Mouse (Mus musculus): ENCODE data around the gene Fancc.
"Not testable (repeated sequence)": the region's sequence is repeated elsewhere in the genome, so short reads cannot be mapped to it uniquely, and the experiment has no call there.

Gene Fancc

DNA sequence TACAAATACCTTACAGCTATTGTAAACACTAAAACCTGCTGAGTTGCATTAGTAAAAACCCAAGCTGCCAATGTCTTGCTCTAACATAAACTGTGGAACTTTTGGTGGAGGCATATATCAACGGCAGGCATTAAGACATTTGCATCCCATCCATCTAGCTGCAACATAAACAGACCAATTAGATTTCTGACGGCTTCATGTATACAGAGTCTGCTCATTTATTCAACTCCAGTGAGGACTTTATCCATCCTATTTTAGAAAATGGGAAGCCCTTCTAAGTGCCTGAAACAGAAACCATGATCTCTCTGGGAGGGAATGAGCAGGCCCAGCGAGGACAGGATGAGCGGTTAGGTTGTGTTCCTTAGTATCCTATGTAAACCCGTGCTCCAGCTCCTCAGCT lies 18.5 kb upstream of the Fancc start:
- DNase-seq (ENCODE audit: extremely low spot score), result no peak

DNA sequence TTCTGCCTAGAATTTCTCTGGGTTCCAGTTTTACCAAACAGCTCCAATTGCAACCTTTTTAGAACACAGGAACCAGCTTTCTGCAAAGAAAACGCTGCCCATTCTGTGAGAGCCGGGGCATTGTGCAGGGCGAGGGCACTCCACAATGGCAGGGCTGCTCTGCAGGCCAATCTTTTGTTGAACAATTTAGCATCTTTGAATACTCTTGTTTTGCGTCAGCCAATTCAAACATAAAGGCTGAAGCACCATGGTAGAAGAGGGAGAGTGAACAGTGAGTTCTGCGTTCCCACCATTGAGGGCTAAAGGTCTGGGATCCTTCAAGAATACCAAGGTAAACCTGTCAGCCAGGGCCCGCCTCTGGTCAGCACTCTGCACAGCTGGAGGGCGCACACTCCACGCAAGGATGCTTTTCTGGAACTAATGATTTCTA lies 17.9 kb upstream of the Fancc start:
- no peak for DNase-seq (ENCODE audit: extremely low spot score)

DNA sequence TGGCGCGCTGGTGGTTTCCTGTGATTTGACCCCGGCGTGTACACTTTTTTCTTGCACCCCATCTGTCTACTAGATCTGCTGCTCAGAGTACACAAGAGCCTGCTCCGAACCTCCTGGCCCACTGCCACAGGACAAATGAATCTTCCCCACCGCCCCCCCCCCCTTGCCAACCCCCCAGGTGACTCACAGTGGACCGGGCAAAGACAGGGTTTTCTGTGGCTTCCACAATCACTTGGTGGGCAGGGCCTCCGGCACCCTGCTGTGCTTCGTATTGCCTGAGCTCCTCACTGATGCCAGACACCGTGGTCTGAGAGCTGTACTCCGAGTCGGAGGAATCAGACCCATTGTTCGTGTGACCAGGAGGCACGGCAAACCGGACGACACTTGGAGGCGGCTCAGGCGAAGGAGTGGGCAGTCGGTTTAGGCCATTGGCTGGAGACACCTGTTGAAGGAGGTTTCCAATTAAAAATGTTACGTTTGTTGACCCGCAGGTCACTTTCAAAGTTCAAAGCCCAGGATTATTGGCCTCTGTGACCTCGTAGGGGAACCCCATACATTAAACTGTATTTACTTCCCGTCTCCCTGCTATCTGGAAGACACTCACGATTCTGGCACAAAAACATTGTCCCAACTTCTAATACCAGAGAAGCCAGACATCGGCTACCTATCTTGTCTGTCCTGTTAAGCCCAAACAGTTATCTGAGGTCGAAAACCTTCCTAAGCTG lies 16.5 kb upstream of the Fancc start:
- no peak for DNase-seq (ENCODE audit: extremely low spot score)

DNA sequence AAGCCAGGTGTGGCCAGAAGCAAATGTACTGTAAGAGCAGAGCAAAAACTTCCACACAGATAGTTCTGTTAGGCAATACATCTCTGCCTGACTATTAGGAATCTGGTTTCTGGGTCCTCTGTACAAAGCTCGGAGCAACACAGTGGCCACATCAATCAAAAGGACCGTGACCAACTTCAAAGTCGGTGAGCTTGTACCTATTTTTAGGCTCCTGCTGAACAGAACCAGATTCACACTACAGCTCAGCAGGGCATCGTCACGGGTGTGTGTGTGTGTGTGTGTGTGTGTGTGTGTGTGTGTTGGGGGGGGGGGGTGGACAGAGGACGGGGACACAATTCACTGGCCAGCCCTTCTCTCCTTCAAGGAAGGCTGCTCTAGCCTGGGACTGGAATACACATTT lies 15.3 kb upstream of the Fancc start:
- no peak for DNase-seq (ENCODE audit: extremely low spot score)

DNA sequence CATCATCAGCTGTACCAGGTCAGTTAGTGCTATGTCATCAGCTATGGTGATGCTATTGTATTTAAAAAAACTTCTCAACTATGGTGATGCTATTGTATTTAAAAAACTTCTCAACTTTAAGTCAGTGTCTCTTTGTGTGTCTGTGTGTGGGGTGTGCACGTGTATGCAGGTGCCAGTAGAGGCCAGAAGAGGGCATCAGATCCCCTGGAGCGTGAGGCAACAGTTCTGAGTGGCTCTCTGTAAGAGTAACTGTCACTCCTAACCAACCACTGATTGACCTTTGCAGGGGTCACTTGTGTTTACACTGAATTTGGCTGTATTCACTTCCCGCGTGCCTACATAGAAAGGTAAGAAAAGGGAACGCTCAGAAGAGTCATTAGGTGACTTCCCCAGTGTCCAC lies 10.7 kb upstream of the Fancc start:
- DNase-seq (ENCODE audit: extremely low spot score), result no peak

DNA sequence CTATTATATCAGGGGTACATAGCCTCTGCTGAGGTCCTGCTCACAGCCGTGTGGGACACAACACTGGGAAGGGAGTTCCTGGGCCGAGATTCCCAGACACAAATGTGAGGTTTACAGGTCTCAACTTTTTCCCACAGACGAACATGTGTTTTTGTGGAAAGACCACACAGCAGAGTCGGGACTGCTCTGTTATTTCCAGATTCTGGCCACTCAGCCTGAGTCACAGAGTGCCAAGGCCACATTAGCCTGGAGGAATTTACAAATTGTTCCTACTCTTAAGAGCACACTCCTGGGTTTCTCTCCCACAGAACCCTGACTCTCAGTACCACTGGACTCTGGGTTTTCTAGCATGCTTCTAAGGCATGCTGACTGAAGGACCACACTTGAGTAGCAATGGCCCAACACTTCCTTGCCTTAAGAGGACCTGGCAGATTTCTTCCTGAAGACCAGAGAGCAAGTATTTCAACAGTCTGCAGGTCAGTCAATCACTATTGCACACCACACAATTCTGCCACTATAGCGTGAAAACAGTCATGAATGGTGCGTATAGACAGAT lies 10.0 kb upstream of the Fancc start:
- no peak for DNase-seq (ENCODE audit: extremely low spot score)

DNA sequence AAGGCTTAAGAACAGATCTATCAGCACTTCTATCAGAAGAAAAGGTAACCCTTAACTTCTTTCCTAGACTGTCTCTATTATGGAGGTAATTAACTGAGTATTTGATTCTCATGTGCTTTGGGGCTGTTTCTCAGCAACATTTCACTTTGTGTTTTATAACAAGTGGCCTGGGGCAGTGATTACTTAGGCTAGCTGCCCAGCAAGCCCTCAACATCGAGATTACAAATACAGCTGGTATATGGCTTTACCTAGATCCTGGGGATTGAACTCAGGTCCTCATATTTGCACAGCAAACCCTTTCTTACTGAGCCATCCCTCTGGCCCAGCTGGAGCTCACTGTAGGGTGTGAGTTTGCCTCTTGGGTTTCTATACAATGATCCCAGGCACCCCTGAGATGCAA lies 9.3 kb upstream of the Fancc start:
- DNase-seq (ENCODE audit: extremely low spot score), result no peak

DNA sequence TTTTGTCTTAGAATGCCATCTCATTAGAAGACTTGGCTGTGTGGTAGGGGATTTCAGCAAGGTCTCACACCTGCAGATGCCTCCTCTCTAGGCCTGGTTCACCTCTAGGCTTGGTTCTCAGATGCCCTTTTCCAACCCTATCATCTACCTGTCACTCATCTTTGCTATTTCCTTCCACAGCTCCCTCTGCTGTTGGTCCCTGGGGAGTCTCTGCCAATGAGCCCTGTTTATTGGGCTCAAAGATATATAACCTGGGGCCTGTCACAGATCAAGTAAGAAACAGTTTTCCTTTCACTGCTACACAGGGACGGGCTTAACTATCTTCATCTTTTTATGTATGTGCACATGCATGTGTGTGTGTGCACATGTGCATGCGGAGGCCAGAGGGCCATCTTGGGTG lies 5.3 kb upstream of the Fancc start:
- DNase-seq (ENCODE audit: extremely low spot score), result no peak

DNA sequence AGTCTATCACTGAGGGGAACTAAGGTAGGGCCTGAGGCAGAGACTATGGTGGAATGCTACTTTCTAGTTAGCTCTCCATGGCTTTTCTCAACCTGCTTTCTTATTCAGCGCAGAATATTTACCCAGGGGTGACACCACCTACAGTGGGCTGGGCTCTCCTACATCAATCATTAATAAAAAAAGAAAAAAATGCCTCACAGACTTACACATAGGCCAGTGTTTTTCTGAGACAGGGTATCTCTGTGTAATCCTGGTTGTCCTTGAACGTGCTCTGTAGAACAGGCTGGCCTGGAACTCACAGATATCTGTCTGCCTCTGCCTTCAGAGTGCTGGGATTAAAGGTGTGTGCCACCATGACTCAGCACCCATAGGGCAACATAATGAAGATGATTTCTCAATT lies 2.4 kb upstream of the Fancc start:
- no peak for DNase-seq (ENCODE audit: extremely low spot score)

DNA sequence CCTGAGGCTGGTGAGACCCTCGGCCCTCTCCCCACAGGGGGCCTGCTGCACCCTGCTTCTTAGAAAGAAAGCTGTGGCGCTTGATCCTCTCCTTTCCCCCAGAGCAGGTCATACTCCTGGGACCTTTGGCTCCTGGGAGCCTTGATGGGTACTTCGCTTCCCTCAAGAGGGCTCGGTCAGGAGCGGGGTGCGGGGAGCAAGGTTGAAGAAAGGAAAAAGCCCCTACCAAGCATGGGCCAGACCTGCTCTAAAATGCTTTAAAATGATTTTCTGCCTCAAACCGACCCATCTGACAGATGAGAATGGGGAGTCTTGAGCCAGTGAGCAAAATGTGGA lies 9.4 kb downstream of the Fancc start:
- DNase-seq (ENCODE audit: extremely low spot score), result no peak

DNA sequence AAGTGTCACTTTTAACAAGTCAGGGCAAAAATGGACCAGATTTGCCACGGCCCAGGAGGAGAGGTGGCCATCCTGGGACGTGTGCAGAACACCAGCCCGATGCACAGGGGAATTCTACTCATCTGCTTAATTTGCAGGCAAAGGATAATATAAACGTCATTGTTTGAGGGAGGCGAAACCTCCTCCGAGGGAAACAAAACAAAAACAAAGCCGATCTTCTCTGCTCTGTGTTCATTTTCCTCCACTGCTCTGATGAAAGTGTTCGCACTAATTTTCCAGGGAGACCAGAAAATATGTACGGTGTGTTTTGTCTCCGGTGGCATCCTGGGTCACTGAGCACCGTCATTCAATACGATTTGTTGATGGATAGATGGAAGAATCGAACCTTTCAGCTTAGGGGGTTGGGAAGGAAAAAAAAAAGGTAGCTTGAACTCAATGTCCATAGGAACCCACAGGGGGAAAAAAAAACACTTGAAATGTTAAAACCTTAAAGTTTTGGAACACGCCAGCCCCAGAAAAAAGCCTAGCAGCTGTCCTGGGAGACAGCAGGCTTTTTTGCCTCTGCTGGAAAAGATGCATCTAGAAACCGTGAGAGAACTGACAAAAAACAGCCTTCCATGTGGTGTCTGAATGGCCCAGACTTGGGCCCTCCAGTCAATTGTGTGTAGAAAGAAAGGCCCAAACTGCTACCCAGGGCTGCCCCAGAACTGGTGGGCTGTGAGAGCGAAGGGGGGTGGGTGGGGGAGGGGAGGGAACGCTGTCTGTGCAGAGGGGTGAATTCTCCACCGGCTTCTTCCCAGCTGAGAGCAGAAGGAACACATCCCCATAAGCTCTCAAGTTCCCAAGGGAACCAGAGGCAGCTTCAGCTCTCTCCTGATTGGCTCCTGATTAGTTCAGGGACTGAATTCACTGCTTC lies 10.0 kb downstream of the Fancc start:
- peak; percentile 72 for DNase-seq (ENCODE audit: extremely low spot score)

DNA sequence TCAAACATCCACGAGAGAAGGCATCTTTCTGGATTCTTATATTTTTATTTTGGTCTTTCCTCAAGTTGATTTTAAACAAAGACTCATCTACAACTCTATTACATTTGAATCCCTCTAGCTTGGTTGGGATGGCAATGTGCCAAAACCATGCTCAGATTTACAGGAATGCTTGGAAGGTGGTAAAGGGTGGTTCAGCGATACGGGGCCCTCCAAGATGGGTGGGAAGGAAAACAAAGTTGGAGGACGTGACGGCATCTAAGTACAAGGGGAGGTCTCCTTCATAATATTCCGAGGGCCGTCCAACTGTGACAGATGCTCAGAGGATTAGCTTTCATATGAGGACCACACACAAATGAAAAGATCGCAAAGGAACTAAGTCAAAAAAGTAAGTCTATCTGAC lies 21.7 kb downstream of the Fancc start:
- DNase-seq (ENCODE audit: extremely low spot score), result no peak

DNA sequence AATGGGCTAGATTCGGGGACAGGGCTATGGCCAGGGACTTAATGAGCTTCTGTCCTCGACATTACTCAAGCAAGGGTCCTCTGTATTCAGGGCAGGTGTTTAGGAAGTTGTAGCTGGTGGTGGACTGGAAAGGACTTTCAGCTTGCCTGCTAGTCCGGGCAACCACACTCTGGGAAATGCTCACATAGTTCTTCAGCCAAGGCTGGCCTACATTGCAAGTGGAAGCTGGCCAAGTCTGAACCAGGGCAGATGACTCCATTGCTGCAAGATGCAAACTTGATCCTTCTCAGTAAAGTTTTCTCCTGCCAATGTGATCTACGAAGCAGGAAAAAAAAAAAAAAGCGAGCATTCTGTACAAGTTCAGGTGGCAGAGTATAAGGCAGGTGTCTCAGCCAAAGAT lies 44.2 kb downstream of the Fancc start:
- no peak for DNase-seq (ENCODE audit: extremely low spot score)

DNA sequence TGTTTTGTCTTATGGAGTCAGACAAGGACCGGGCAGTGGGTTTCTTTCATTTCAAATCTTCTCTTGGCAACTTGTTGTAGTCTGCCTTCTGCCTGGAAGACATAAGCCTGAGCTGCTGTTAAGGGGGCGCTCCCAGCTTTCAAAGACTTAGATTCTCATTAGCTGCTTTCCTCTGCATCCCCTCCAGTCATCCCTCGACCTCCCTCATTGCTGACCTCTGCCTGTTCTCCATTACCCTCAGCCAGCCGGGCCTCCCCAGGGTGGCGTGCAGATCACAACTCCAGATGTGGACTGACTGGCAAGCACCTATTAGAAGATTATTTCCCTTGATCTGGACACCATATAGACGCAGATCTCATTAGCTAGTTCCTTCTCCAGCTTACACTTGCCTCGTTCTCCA lies 45.9 kb downstream of the Fancc start:
- DNase-seq (ENCODE audit: extremely low spot score), result peak; percentile 31

DNA sequence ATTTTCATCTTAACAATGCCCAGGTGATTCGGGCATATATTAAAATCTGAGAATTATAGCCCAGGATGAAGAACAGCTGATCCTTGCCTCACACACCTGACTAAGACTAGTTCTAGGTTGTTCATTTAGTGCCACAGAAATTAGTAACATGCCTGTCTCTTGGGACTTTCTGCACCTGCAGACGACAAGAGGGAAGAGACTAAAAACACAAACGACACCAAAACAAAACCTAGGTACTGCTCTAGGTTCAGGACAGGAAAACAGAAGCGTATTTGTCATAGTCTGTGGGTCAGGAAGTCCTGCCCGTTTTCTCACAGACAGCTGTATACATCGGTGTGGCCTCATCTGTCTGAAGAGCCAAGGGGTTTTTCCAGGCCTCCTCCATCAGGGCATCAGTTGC lies 51.7 kb downstream of the Fancc start:
- no peak for DNase-seq (ENCODE audit: extremely low spot score)

DNA sequence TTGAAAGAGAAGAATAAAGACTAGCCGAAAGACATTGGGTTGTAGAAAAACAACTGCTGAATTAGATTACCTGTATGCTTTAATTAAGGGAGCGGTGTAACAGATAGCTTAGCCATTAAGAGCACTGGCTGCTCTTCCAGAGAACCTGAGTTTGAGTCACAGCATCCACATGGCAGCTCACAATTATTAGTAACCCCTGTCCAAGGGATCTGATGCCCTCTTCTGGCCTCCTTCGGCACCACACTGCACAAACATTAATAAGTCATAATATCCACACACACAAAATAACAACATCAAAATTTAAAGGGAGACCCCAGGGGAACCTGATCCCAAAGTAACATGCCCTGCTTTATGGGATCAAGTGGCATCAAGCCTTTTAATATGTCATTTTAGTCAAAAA lies 64.3 kb downstream of the Fancc start:
- DNase-seq (ENCODE audit: extremely low spot score), result no peak

DNA sequence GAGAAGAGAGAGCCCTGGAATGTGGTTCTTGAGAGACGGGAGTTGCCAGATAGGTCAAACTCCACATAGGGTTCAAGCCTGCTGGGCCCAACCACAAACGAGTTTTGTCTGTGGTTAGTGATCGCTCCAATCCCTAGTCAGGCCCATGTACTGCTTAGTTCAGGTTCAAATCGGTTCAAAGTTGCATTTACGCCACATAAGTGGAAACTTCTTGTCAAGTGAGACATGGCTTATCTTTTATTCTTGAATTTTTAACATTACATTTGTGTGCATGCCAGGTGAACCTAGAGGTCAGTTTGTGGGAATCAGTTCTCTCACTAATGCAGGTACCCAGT lies 65.3 kb downstream of the Fancc start:
- no peak for DNase-seq (ENCODE audit: extremely low spot score)

DNA sequence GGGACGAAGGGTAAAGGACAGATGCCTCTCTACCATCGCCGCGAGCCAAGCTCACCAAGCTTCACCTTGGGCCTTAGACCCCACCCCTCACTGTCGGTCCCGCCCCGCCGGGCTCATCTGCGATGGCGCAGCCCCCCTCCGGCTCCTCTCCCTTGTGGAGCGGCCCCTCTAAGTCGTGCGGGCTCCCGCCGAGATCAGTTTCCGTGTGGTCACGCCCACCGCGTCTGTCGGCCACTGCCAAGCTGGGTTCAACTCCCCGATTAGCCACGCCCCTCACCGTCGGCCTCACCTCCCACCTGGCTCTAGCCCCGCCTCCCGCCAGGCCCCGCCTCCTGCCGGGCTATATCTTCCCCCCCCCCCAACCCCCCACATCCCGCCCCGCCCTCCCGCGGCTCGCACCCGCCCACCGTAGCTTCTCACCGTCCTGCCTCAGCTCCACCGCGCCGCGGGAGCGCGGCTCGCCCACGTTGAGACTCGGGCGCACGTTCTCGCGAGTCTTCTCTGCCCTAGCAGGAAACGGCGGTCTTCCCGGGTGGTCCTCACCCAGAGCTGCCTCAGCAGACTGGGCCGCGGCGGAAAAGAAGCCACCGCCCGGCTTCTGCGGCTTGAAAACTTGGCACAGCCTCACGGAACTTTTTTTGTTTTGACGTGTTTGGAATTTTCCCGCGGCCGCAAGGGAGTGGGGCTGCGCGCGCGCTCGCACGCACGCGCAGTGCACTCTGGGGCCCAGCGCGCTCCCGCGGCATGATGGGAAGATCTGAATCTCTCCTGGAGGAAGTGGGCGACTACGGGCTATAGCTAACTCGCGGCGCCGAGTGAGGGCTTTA lies 65.8 kb downstream of the Fancc start:
- DNase-seq (ENCODE audit: extremely low spot score), result peak; percentile 99

DNA sequence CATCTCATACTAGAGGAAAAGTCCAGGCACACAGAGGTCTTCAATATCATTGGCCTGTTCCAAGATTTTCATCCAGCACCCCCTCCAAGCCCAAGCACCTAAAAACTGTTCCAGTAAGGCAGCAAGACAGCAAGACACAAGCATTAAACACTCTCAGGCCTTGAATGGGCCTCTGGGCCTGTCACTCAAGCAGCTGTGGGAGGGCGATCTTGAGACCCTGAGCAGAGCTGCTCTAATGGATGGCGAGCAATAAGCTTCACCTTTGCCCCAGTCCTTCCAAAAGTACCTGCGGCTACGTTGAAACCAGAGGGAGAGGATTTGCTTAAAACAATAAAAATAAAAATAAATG lies 66.4 kb downstream of the Fancc start:
- no peak for DNase-seq (ENCODE audit: extremely low spot score)

DNA sequence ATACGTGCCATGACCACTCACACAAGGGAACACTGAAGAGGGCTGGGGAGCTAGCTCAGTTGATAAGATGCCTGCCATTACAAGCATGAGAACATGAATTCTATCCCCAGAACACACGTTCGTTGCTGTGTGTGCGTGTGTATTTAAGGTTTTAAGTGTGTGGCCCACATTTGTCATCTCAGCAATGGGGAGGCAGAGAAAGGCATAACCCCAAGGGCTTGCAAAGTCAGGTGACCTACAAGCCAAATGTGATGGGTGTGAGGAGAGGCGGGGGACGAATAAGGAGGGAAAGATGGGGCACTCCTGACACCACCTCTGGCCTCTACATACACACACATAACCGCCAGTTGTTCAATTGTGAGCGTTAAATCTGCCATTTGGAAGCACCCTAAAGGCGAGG lies 66.9 kb downstream of the Fancc start:
- DNase-seq (ENCODE audit: extremely low spot score), result no peak

DNA sequence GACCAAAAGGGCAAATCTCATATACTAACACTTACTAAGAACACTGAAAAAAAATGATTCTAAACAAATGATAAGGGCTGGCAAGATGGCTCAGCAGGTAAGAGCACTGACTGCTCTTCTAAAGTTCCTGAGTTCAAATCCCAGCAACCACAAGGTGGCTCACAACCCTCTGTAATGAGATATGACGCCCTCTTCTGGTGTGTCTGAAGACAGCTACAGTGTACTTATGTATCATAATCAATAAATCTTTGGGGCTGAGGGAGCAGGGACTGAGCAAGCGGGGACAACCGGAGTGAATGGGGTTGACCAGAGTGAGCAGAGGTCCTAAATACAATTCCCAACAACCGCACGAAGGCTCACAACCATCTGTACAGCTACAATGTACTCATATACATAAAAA lies 68.9 kb downstream of the Fancc start:
- DNase-seq (ENCODE audit: extremely low spot score), result not testable (repeated sequence)

DNA sequence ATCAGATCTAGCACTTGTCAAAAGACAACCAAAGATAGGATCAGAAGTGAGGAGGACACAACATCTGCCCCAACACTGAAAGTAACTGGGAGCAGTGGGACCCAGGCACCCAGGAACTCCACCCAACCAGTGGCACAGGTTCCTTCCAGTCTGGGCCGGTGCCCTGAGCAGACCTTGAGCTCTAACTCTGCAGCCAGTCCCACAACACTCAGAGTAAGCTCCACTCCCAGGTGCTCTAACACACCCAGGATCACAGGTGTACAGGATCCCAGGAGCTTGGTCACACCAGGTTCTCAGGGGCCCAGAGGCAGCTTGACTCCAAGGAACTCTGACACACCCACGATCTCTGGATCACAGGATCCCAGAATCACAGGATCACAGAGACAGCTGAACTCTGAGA lies 74.0 kb downstream of the Fancc start:
- no peak for DNase-seq (ENCODE audit: extremely low spot score)

All from embryo, embryonic 9.5 days (tissue).